Mouse (Mus musculus) intestine, embryonic 14.5 days (tissue): ENCODE measurements at regions not wholly inside any gene's neighbourhood (a gene's known extent, or its start where the extent isn't known, plus 50 kb on each side); places are given as distances from the start of the nearest gene placed in this dataset.

Experiments
- ATAC-seq: fragments of 200-750 bp; cut with Nextera tagmentation; replicated peaks from 2 replicates; pipeline ENCODE4 v1.8.0; 2017; ENCODE audit warnings: low read depth, moderate number of reproducible peaks, moderate TSS enrichment, moderate library complexity; ENCODE audit not compliant: low FRiP score, low TSS enrichment
- DNase-seq: peaks from one replicate; pipeline ENCODE4 v3.0.0-alpha.2; 2018; ENCODE audit warnings: low spot score
- H3K27ac ChIP-seq: fragments of 300-500 bp; sonication (generic); 2 replicates; pipeline ENCODE4 v1.5.1; 2014; ENCODE audit warnings: low read depth, mild to moderate bottlenecking, control low read depth
- H3K27me3 ChIP-seq: fragments of 300-500 bp; sonication (generic); replicated peaks from 2 replicates; pipeline ENCODE4 v1.6.1; 2014; ENCODE audit warnings: low read length, control low read depth; ENCODE audit not compliant: control insufficient read depth, insufficient read depth
- H3K36me3 ChIP-seq: fragments of 300-500 bp; sonication (generic); 2 replicates; pipeline ENCODE4 v1.6.1; 2014; ENCODE audit warnings: low read length, control low read depth; ENCODE audit not compliant: control insufficient read depth, insufficient read depth
- H3K4me1 ChIP-seq: fragments of 300-500 bp; sonication (generic); replicated peaks from 2 replicates; pipeline ENCODE4 v1.6.1; 2014; ENCODE audit warnings: low read length, control low read depth, mixed read lengths; ENCODE audit not compliant: control insufficient read depth, insufficient read depth
- H3K4me2 ChIP-seq: fragments of 300-500 bp; sonication (generic); 2 replicates; pipeline ENCODE4 v1.6.1; 2014; ENCODE audit warnings: low read length
- H3K4me3 ChIP-seq: fragments of 300-500 bp; sonication (generic); 2 replicates; pipeline ENCODE4 v1.5.1; 2014; ENCODE audit warnings: low read depth, low read length, control low read depth, mixed read lengths
- H3K9ac ChIP-seq: fragments of 300-500 bp; sonication (generic); 2 replicates; pipeline ENCODE4 v1.6.1; 2014; ENCODE audit warnings: mild to moderate bottlenecking, low read length
- H3K9me3 ChIP-seq: fragments of 300-500 bp; sonication (generic); 2 replicates; pipeline ENCODE4 v1.6.1; 2016; ENCODE audit warnings: low read length, control low read depth; ENCODE audit not compliant: control insufficient read depth
- WGBS: fragments of 180-500 bp; shearing (Covaris S2); extraction: QIAGEN DNeasy Blood & Tissue Kit; methylation state at CpG from one replicate; pipeline ENCODE4 v1.1.7; 2014; 5-methylcytosine and 5-hydroxymethylcytosine counted together

DNA sequence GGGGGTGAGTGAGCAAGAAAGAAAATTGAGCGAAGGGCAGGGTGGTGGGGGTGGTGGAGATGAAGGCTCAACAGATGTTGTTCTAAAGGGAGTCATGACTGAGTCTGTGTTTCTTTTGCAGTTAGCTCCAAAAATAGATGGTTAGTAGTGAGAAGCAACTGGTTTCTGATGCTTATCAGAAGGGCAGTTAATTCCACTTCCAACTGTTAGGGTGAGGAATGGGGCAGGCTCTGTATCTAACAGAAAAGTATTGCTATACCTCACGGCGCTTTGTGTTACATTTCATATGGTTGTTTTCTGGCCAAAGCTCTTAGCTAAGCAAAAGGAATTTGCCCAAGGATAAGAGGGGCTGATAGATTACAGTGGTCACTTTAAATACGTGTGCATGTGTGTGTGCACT lies 120.3 kb downstream of the Slc30a10 start:
- Histone ChIP-seq H3K9ac (no peak overlapping the region), H3K27me3 (no peaks in the 10 kb centered on the region), H3K36me3 (no peaks in the 10 kb centered on the region), H3K4me2 (no peak overlapping the region), H3K4me3 (no peak overlapping the region), H3K27ac (no peak overlapping the region), H3K4me1 (no peaks in the 10 kb centered on the region), H3K9me3 (no peaks in the 10 kb centered on the region)
- DNase-seq (no peak), ATAC-seq (no peak)
- WGBS: 61% methylated on average over 4 of the region's 4 CpGs

DNA sequence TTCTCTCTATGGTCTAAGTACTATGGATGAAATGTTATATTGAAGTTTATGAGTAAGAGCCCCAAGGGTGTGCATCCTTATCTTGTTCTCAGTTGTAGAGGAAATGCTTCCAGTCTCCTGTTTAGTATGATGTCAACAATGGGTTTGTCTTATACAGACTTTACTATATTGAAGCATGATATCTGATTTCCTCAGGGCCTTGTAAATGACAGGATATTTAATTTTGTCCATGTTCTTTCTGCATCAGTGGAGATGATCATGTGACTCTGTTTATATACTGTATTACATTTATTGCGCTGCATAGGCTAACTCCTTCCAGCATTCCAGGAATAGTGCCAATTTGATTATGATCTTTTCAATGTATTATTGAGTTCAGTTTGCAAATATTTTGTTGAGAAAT lies 125.2 kb downstream of the Slc30a10 start:
- H3K27me3 ChIP-seq: no peaks in the 10 kb centered on the region
- H3K27ac ChIP-seq: no peak overlapping the region
- no peak overlapping the region for H3K9ac ChIP-seq
- no peak for ATAC-seq
- H3K4me1 ChIP-seq: no peaks in the 10 kb centered on the region
- H3K4me2 ChIP-seq: no peak overlapping the region
- H3K9me3 ChIP-seq: no peaks in the 10 kb centered on the region
- H3K4me3 ChIP-seq: no peak overlapping the region
- H3K36me3 ChIP-seq: no peaks in the 10 kb centered on the region
- no peak for DNase-seq
- 83% methylated on average over 1 of the region's 1 CpGs for WGBS

DNA sequence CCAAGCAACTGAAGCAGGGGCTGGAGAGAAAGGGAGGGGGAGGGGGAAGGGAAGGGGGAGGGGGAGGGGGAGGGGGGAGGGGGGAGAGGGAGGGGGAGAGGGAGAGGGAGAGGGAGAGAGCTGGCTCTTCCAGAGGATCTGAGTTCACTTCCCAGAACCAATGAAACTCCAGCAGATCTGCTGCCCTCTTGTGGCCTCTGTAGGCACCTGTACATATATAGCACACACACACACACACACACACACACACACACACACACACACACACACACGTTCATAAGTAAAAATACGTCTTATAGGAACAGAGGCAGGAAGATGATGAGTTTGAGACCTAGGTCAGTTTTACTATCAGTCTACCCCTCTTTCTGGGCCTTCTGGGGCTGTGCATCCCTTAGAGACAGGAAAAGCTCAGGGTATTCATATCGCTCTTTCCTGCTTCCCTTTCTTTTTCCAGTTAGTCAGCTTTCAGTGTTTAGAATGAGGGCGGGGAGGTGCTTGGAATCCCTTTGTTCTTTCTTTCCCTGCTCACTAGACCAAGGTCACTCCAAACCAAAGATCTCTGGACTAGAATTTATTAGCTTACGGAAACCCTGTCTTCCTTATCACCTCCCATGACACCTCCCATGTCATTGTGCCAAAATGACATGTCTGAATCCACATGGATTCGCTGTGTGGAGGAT lies 130.7 kb downstream of the Slc30a10 start:
- H3K9me3 ChIP-seq: 0 out of 2 replicates have a peak, but pooled peaks cover 3% of the 10 kb centered on the region
- no peak for ATAC-seq
- no peak overlapping the region for H3K4me2 ChIP-seq
- no peak overlapping the region for H3K27ac ChIP-seq
- H3K27me3 ChIP-seq: no peaks in the 10 kb centered on the region
- WGBS: 81% methylated on average over 6 of the region's 6 CpGs
- no peaks in the 10 kb centered on the region for H3K4me1 ChIP-seq
- no peak for DNase-seq
- H3K4me3 ChIP-seq: no peak overlapping the region
- H3K9ac ChIP-seq: no peak overlapping the region
- no peaks in the 10 kb centered on the region for H3K36me3 ChIP-seq

GRCm38 (mm10) chr1:185587671-185588347 lies 133.2 kb downstream of the Slc30a10 start:
- DNase-seq (no peak), ATAC-seq (no peak)
- Histone ChIP-seq H3K4me2 (no peak overlapping the region), H3K27me3 (no peaks in the 10 kb centered on the region), H3K27ac (no peak overlapping the region), H3K4me1 (no peaks in the 10 kb centered on the region), H3K36me3 (no peaks in the 10 kb centered on the region), H3K4me3 (no peak overlapping the region), H3K9ac (no peak overlapping the region), H3K9me3 (0 out of 2 replicates have a peak, but pooled peaks cover 3% of the 10 kb centered on the region)
- 53% methylated on average over 13 of the region's 13 CpGs for WGBS

DNA sequence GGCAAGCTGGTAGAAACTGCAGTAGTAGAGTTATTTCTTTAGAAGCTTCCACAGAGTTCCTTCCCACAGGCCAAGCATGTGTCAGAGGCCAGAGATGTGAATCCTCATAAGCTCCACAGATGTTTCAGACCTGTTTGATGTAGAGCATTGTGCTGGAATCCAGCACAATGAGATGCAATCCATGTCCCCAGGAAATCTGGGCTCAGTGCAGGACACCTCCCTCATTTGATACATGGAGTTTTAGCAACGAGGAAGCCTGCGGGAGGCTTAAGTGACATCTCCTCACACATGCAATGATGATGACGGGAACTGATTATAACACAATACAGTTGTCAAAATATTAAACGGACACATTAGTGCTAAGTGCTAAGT lies 133.7 kb downstream of the Slc30a10 start:
- DNase-seq (no peak), ATAC-seq (no peak)
- Histone ChIP-seq H3K27ac (no peak overlapping the region), H3K36me3 (no peaks in the 10 kb centered on the region), H3K4me2 (no peak overlapping the region), H3K27me3 (no peaks in the 10 kb centered on the region), H3K9ac (no peak overlapping the region), H3K9me3 (0 out of 2 replicates have a peak, but pooled peaks cover 3% of the 10 kb centered on the region), H3K4me1 (no peaks in the 10 kb centered on the region), H3K4me3 (no peak overlapping the region)
- 80% methylated on average over 4 of the region's 4 CpGs for WGBS

- Histone ChIP-seq H3K4me3 (no peak overlapping the region), H3K4me2 (no peak overlapping the region), H3K9me3 (no peaks in the 10 kb centered on the region), H3K36me3 (no peaks in the 10 kb centered on the region), H3K27me3 (no peaks in the 10 kb centered on the region), H3K27ac (no peak overlapping the region), H3K4me1 (no peaks in the 10 kb centered on the region), H3K9ac (no peak overlapping the region)
- DNase-seq (no peak), ATAC-seq (no peak)
- WGBS: 80% methylated on average over 5 of the region's 5 CpGs
These were observed 142.2 kb downstream of the Slc30a10 start for GRCm38 (mm10) chr1:185596815-185597214.

- H3K4me2 ChIP-seq: no peak overlapping the region
- ATAC-seq (no peak), DNase-seq (no peak)
- no peaks in the 10 kb centered on the region for H3K9me3 ChIP-seq
- 80% methylated on average over 7 of the region's 7 CpGs for WGBS
- no peaks in the 10 kb centered on the region for H3K36me3 ChIP-seq
- no peak overlapping the region for H3K9ac ChIP-seq
- no peak overlapping the region for H3K27ac ChIP-seq
- no peak overlapping the region for H3K4me3 ChIP-seq
- no peaks in the 10 kb centered on the region for H3K4me1 ChIP-seq
- H3K27me3 ChIP-seq: no peaks in the 10 kb centered on the region
These were observed 143.9 kb downstream of the Slc30a10 start for GRCm38 (mm10) chr1:185598514-185598913.

GRCm38 (mm10) chr1:185601166-185601565 lies 146.5 kb downstream of the Slc30a10 start:
- Histone ChIP-seq H3K4me1 (no peaks in the 10 kb centered on the region), H3K27ac (no peak overlapping the region), H3K4me2 (no peak overlapping the region), H3K9me3 (no peaks in the 10 kb centered on the region), H3K27me3 (no peaks in the 10 kb centered on the region), H3K36me3 (no peaks in the 10 kb centered on the region), H3K9ac (no peak overlapping the region), H3K4me3 (no peak overlapping the region)
- WGBS: 82% methylated on average over 1 of the region's 1 CpGs
- ATAC-seq (no peak), DNase-seq (no peak)

GRCm38 (mm10) chr1:185605996-185606395 lies 151.3 kb downstream of the Slc30a10 start:
- Histone ChIP-seq H3K4me3 (no peak overlapping the region), H3K27ac (no peak overlapping the region), H3K4me1 (no peaks in the 10 kb centered on the region), H3K4me2 (no peak overlapping the region), H3K9me3 (no peaks in the 10 kb centered on the region), H3K9ac (no peak overlapping the region), H3K27me3 (no peaks in the 10 kb centered on the region), H3K36me3 (no peaks in the 10 kb centered on the region)
- DNase-seq: no peak
- no peak for ATAC-seq
- 80% methylated on average over 4 of the region's 4 CpGs for WGBS
